In genomic region chr2:35860394-35860744, GRCm38 (mm10) we compare ENCODE assay signal across 17 mouse cellular contexts.
A peak's percentile ranks its signal among the peaks of the same experiment; 100 is the strongest.
DNase-seq lines count a peak whose midpoint lies in the region; ATAC-seq and TF ChIP-seq lines count a peak whose summit lies in the region.
"Had no signal": no experiment of that assay in that cellular context is flagged by ENCODE, and none has a peak within 500 bp of the region (broad histone marks: within the 10 kb centered on the region; RNA-seq: fewer than 3 reads in every experiment).

No protein-coding gene starts in this region.

- no peak overlapping the region for H3K4me3 ChIP-seq in forebrain, embryonic 12.5 days (replicated peaks)
- no peak overlapping the region for H3K4me3 ChIP-seq in forebrain, embryonic 10.5 days
- H3K4me3 ChIP-seq in hindbrain, embryonic 11.5 days (ENCODE audit: low read depth, low read length), result no peak overlapping the region
- H3K4me3 ChIP-seq in hindbrain, embryonic 10.5 days, result no peak overlapping the region
- no peak overlapping the region for H3K4me3 ChIP-seq in C2C12 (ENCODE audit: insufficient read depth, poor library complexity, severe bottlenecking)
- no peak overlapping the region for H3K4me3 ChIP-seq in hindbrain, embryonic 15.5 days
- H3K4me3 ChIP-seq: gastrocnemius, adult 2 months; layer of hippocampus, adult 2 months; myocyte had no signal

- no peak for TF ChIP-seq CTCF in C2C12 (IDR thresholded peaks at IDR 0.05; ENCODE audit: control insufficient read depth, insufficient read depth, insufficient read length)

- 81% methylated on average over 10 of the region's 10 CpGs for WGBS in forebrain, embryonic 12.5 days
- WGBS in forebrain, embryonic 10.5 days, result 85% methylated on average over 10 of the region's 10 CpGs
- 57% methylated on average over 10 of the region's 10 CpGs for WGBS in hindbrain, embryonic 11.5 days
- WGBS in hindbrain, embryonic 10.5 days, result 69% methylated on average over 10 of the region's 10 CpGs
- 54% methylated on average over 10 of the region's 10 CpGs for WGBS in hindbrain, embryonic 15.5 days

- no peaks in the 10 kb centered on the region for H3K9me3 ChIP-seq in forebrain, embryonic 12.5 days
- H3K9me3 ChIP-seq in forebrain, embryonic 10.5 days, result no peaks in the 10 kb centered on the region
- H3K9me3 ChIP-seq in hindbrain, embryonic 11.5 days (ENCODE audit: control insufficient read depth, low read length), result no peaks in the 10 kb centered on the region
- no peaks in the 10 kb centered on the region for H3K9me3 ChIP-seq in hindbrain, embryonic 10.5 days
- no peaks in the 10 kb centered on the region for H3K9me3 ChIP-seq in hindbrain, embryonic 15.5 days

- H3K9ac ChIP-seq in forebrain, embryonic 12.5 days, result no peak overlapping the region
- H3K9ac ChIP-seq in hindbrain, embryonic 11.5 days (ENCODE audit: low read depth, low read length), result no peak overlapping the region
- H3K9ac ChIP-seq in hindbrain, embryonic 15.5 days, result no peak overlapping the region

- no peaks in the 10 kb centered on the region for H3K79me2 ChIP-seq in C2C12 (ENCODE audit: control insufficient read depth, insufficient read depth)

- H3K79me3 ChIP-seq in C2C12 (ENCODE audit: low read depth), result no peaks in the 10 kb centered on the region

- ATAC-seq in forebrain, embryonic 12.5 days (ENCODE audit: low FRiP score), result peak; percentile 42; the same call in 1 of the 2 replicates
- ATAC-seq in hindbrain, embryonic 11.5 days (ENCODE audit: low FRiP score), result 0 out of 2 replicates have a peak, but pooled peaks have one; percentile 38
- ATAC-seq in hindbrain, embryonic 15.5 days (ENCODE audit: low FRiP score, low read depth), result peak; percentile 14; the same call in 1 of the 2 replicates
- ATAC-seq: intestine, embryonic 16.5 days had no signal

- 0 out of 2 replicates have a peak overlapping the region, but pooled peaks have one; percentile 6 for H3K27ac ChIP-seq in forebrain, embryonic 12.5 days
- no peak overlapping the region for H3K27ac ChIP-seq in forebrain, embryonic 10.5 days
- H3K27ac ChIP-seq in hindbrain, embryonic 11.5 days (ENCODE audit: low read depth, low read length), result no peak overlapping the region
- H3K27ac ChIP-seq in hindbrain, embryonic 10.5 days, result no peak overlapping the region
- peak overlapping the region; percentile 52 for H3K27ac ChIP-seq in hindbrain, embryonic 15.5 days (replicated peaks)
- H3K27ac ChIP-seq: gastrocnemius, adult 2 months; layer of hippocampus, adult 2 months; macrophage had no signal

- no peak overlapping the region for H3ac ChIP-seq in C2C12 (ENCODE audit: control insufficient read depth, insufficient read length, low read depth)

- no peak for DNase-seq in forebrain, embryonic 10.5 days (ENCODE audit: extremely low spot score, low spot score)
- DNase-seq in hindbrain, embryonic 11.5 days (ENCODE audit: low spot score), result no peak
- no peak for DNase-seq in hindbrain, embryonic 10.5 days (ENCODE audit: low spot score)
- no peak for DNase-seq in retina, embryonic 14.5 days (ENCODE audit: low spot score)
- no peak for DNase-seq in layer of hippocampus, postnatal 10 days (ENCODE audit: low spot score in 2 of 2)
- DNase-seq: cerebellum, postnatal 14 days; gastrocnemius, adult 2 months; lung, adult 2 months; right cerebral cortex, postnatal 25 days; thymus, adult 18-20 months had no signal

- H3K36me3 ChIP-seq in forebrain, embryonic 12.5 days (replicated peaks), result no peaks in the 10 kb centered on the region
- no peaks in the 10 kb centered on the region for H3K36me3 ChIP-seq in forebrain, embryonic 10.5 days (replicated peaks)
- H3K36me3 ChIP-seq in hindbrain, embryonic 11.5 days (ENCODE audit: control insufficient read depth, insufficient read depth, low read length), result no peaks in the 10 kb centered on the region
- no peaks in the 10 kb centered on the region for H3K36me3 ChIP-seq in hindbrain, embryonic 10.5 days
- H3K36me3 ChIP-seq in C2C12 (ENCODE audit: control insufficient read depth, insufficient read depth), result no peaks in the 10 kb centered on the region
- no peaks in the 10 kb centered on the region for H3K36me3 ChIP-seq in hindbrain, embryonic 15.5 days

- H3K27me3 ChIP-seq in forebrain, embryonic 12.5 days, result no peaks in the 10 kb centered on the region
- H3K27me3 ChIP-seq in forebrain, embryonic 10.5 days (ENCODE audit: poor library complexity, severe bottlenecking), result no peaks in the 10 kb centered on the region
- no peaks in the 10 kb centered on the region for H3K27me3 ChIP-seq in hindbrain, embryonic 11.5 days (ENCODE audit: control insufficient read depth, insufficient read depth, low read length)
- no peaks in the 10 kb centered on the region; the same call in 1 of the 2 replicates for H3K27me3 ChIP-seq in hindbrain, embryonic 10.5 days (ENCODE audit: insufficient read depth, poor library complexity, severe bottlenecking)
- no peaks in the 10 kb centered on the region for H3K27me3 ChIP-seq in C2C12 (ENCODE audit: control insufficient read depth, insufficient read depth, insufficient read length)
- no peaks in the 10 kb centered on the region for H3K27me3 ChIP-seq in hindbrain, embryonic 15.5 days

- peaks cover 12% of the 10 kb centered on the region for H3K4me1 ChIP-seq in forebrain, embryonic 12.5 days
- peaks cover 21% of the 10 kb centered on the region for H3K4me1 ChIP-seq in forebrain, embryonic 10.5 days
- no peaks in the 10 kb centered on the region for H3K4me1 ChIP-seq in hindbrain, embryonic 11.5 days (replicated peaks; ENCODE audit: control insufficient read depth, insufficient read depth, low read length)
- H3K4me1 ChIP-seq in hindbrain, embryonic 10.5 days (replicated peaks), result peaks cover 15% of the 10 kb centered on the region; the same call in 1 of the 2 replicates
- peaks cover 20% of the 10 kb centered on the region for H3K4me1 ChIP-seq in hindbrain, embryonic 15.5 days (replicated peaks)

- no peak overlapping the region for H3K4me2 ChIP-seq in forebrain, embryonic 12.5 days
- H3K4me2 ChIP-seq in hindbrain, embryonic 11.5 days (replicated peaks; ENCODE audit: low read depth, low read length), result no peak overlapping the region
- H3K4me2 ChIP-seq in hindbrain, embryonic 15.5 days, result no peak overlapping the region

TF ChIP-seq in C2C12, 6 proteins besides CTCF, POLR2A, EP300 and RAD21:
- no peak for TF ChIP-seq MAX (IDR thresholded peaks at IDR 0.05)
- TF ChIP-seq MYOD1 (IDR thresholded peaks at IDR 0.05; ENCODE audit: control insufficient read depth, insufficient read length, low read depth), result peak; percentile 51

Comparison
In these comparisons a context has a peak if more than half of its experiments do, and no peak if none do; other contexts are left out.
1. H3K27ac ChIP-seq: peak in forebrain, embryonic 12.5 days (single experiment) and hindbrain, embryonic 15.5 days (single experiment); none in forebrain, embryonic 10.5 days (single experiment), hindbrain, embryonic 11.5 days (single experiment) and hindbrain, embryonic 10.5 days (single experiment).
2. Peak in every context shown above with its lines, with median percentiles within 50 percentile points of each other: ATAC-seq.